Mouse (Mus musculus) forebrain, embryonic 16.5 days (tissue): ENCODE measurements around the gene Abca8a. TPM values are rescaled to one million over a fixed set of nuclear protein-coding genes. Genes with fewer than 3 reads are reported as not detected.
"Not testable (repeated sequence)": the region's sequence is repeated elsewhere in the genome, so short reads cannot be mapped to it uniquely, and the experiment has no call there.

ENCODE experiments used
- ATAC-seq: fragments of 200-750 bp; cut with Nextera tagmentation; 2 replicates; pipeline ENCODE4 v1.8.0; 2017; ENCODE audit warnings: mild to moderate bottlenecking, moderate library complexity
- H3K27ac ChIP-seq: fragments of 300-500 bp; sonication (generic); 2 replicates; pipeline ENCODE4 v1.5.1; 2014; ENCODE audit warnings: low read length, control low read depth
- H3K27me3 ChIP-seq: fragments of 300-500 bp; sonication (generic); replicated peaks from 2 replicates; pipeline ENCODE4 v1.6.1; 2014; ENCODE audit warnings: low read length; ENCODE audit not compliant: control insufficient read depth, insufficient read depth
- H3K36me3 ChIP-seq: fragments of 300-500 bp; sonication (generic); 2 replicates; pipeline ENCODE4 v1.6.1; 2014; ENCODE audit not compliant: control insufficient read depth, insufficient read depth
- H3K4me1 ChIP-seq: fragments of 300-500 bp; sonication (generic); replicated peaks from 2 replicates; pipeline ENCODE4 v1.6.1; 2014; ENCODE audit warnings: low read length; ENCODE audit not compliant: control insufficient read depth, insufficient read depth
- H3K4me2 ChIP-seq: fragments of 300-500 bp; sonication (generic); 2 replicates; pipeline ENCODE4 v1.6.1; 2014; ENCODE audit warnings: mild to moderate bottlenecking, low read length, control low read depth
- H3K4me3 ChIP-seq: fragments of 300-500 bp; sonication (generic); replicated peaks from 2 replicates; pipeline ENCODE4 v1.5.1; 2014; ENCODE audit warnings: mild to moderate bottlenecking, low read length, control low read depth
- H3K9ac ChIP-seq: fragments of 300-500 bp; sonication (generic); replicated peaks from 2 replicates; pipeline ENCODE4 v1.6.1; 2014; ENCODE audit warnings: low read depth, low read length, control low read depth
- H3K9me3 ChIP-seq: fragments of 300-500 bp; sonication (generic); 2 replicates; pipeline ENCODE4 v1.6.1; 2016; ENCODE audit warnings: low read length; ENCODE audit not compliant: control insufficient read depth
- WGBS: fragments of 180-500 bp; shearing (Covaris S2); extraction: QIAGEN DNeasy Blood & Tissue Kit; methylation state at CpG from one replicate; pipeline ENCODE4 v1.1.7; 2014; 5-methylcytosine and 5-hydroxymethylcytosine counted together
- polyA plus RNA-seq: library from polyadenylated mRNA; unstranded; fragments of >200 nt; fragmentation: Nextera tagmentation; extraction: Ambion mirVana; gene quantifications from 2 replicates; pipeline ENCODE4 v1.2.1, GENCODE M21; 2015

Gene Abca8a
- polyA plus RNA-seq, 1 experiment from 2014 or later: 1.8 TPM

DNA sequence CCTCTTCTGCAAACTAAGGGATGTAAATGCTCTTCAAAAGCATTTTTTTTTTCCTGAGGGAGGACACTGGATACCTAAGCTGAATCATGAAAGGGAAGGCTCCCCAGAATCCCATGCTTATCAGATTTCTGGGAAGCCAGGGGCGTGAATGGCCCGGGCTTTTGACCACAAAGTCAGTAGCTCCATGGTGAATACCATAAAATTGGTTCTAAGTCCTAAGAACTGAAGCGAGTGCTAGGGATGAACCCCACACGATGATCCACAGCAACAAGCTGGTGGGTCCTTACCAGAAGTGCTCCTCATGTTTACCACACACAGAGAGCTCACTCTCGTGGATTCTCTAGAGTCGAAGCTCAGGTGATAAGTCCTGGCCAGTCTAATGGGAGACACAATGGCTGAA, 101.8 kb downstream of the Abca8a start:
- no peaks in the 10 kb centered on the region for H3K9me3 ChIP-seq
- H3K4me3 ChIP-seq: no peak overlapping the region
- no peak for ATAC-seq
- 73% methylated on average over 6 of the region's 6 CpGs for WGBS
- peaks cover 5% of the 10 kb centered on the region for H3K4me1 ChIP-seq
- no peak overlapping the region for H3K4me2 ChIP-seq
- no peaks in the 10 kb centered on the region for H3K36me3 ChIP-seq
- no peaks in the 10 kb centered on the region for H3K27me3 ChIP-seq
- H3K27ac ChIP-seq: no peak overlapping the region
- H3K9ac ChIP-seq: no peak overlapping the region

DNA sequence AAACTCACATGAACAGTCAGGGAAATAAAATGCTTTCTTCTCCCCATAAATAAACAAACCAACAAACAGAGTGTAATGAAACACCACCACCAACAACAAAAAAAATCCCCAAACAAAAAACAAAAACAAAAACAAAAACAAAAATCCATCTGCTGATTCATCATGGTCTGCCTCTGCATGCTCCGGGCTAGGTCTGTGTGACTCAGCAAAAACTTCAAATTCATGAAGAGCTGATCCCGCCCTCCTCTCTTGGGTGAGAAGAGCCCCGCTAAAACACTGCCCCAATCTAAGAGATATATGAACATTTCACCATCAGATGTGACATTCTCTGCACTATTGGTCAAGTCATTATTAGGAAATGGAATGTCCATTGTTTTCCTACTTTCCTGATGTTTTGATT, 104.5 kb downstream of the Abca8a start:
- H3K27ac ChIP-seq: no peak overlapping the region
- no peaks in the 10 kb centered on the region for H3K36me3 ChIP-seq
- no peak overlapping the region for H3K4me2 ChIP-seq
- WGBS: 82% methylated on average over 3 of the region's 3 CpGs
- no peak overlapping the region for H3K9ac ChIP-seq
- no peaks in the 10 kb centered on the region for H3K9me3 ChIP-seq
- no peak for ATAC-seq
- H3K4me1 ChIP-seq: peaks cover 5% of the 10 kb centered on the region
- no peak overlapping the region for H3K4me3 ChIP-seq
- H3K27me3 ChIP-seq: no peaks in the 10 kb centered on the region

DNA sequence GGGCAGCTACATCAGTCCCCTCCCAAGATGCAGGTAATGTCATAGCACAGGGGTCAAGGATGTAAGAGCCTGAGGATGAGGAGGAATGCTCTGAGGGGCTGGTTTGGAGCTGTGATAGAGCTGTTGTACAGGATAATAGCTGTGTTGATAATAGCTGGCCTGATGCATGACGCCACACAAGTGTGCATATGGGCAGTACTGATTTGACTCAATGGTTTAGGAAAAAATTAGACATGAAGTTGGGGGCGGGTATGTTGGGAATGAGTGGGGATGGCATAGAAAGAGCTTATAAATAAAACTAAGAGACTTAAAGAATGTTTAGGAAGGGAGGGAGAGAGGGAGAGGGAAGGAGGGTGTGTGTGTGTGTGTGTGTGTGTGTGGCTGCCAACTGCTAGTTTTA, 105.5 kb downstream of the Abca8a start:
- H3K27ac ChIP-seq: no peak overlapping the region
- no peaks in the 10 kb centered on the region for H3K9me3 ChIP-seq
- no peak overlapping the region for H3K4me2 ChIP-seq
- H3K4me1 ChIP-seq: peaks cover 5% of the 10 kb centered on the region
- WGBS: 84% methylated on average over 2 of the region's 2 CpGs
- H3K4me3 ChIP-seq: no peak overlapping the region
- H3K36me3 ChIP-seq: no peaks in the 10 kb centered on the region
- H3K9ac ChIP-seq: no peak overlapping the region
- ATAC-seq: no peak
- H3K27me3 ChIP-seq: no peaks in the 10 kb centered on the region

GRCm38 (mm10) chr11:109988164-109988563, 107.6 kb downstream of the Abca8a start:
- Histone ChIP-seq H3K4me2 (no peak overlapping the region), H3K36me3 (no peaks in the 10 kb centered on the region), H3K9ac (no peak overlapping the region), H3K4me1 (no peaks in the 10 kb centered on the region), H3K27ac (no peak overlapping the region), H3K4me3 (no peak overlapping the region), H3K27me3 (no peaks in the 10 kb centered on the region), H3K9me3 (no peaks in the 10 kb centered on the region)
- 55% methylated on average over 1 of the region's 1 CpGs for WGBS
- no peak for ATAC-seq

- not testable (repeated sequence) for ATAC-seq, H3K4me3 ChIP-seq
Measured at GRCm38 (mm10) chr11:109987460-109988072, 108.2 kb downstream of the Abca8a start.

DNA sequence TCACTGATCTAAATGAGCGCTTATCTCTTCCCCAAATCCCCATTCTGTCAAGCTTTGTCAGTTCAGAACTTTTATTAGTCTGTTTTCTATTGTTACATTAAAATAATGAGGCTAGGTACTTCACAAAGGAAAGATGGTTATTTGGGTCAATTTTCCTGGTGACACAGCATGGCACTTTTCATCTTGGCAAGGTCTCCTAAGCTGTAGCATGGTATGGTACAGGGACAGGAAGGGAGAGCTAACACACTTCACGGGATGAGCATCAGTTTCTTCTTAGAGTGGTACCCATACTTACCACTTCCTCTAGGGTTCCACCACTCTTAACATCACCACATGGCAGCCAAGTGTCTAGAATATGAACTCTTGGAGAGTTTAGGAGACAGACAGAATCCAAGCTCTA, 113.9 kb downstream of the Abca8a start:
- no peak for ATAC-seq
- WGBS: 91% methylated on average over 2 of the region's 2 CpGs
- Histone ChIP-seq H3K36me3 (no peaks in the 10 kb centered on the region), H3K4me3 (no peak overlapping the region), H3K9me3 (no peaks in the 10 kb centered on the region), H3K9ac (no peak overlapping the region), H3K27me3 (no peaks in the 10 kb centered on the region), H3K4me2 (no peak overlapping the region), H3K4me1 (no peaks in the 10 kb centered on the region), H3K27ac (no peak overlapping the region)

More at GRCm38 (mm10) chr11:109987460-109988072, 108.2 kb downstream of the Abca8a start:
- not testable (repeated sequence) for H3K9me3 ChIP-seq, H3K9ac ChIP-seq, H3K27ac ChIP-seq, H3K4me2 ChIP-seq, H3K4me1 ChIP-seq, H3K27me3 ChIP-seq, H3K36me3 ChIP-seq
- WGBS: 43% methylated on average over 11 of the region's 11 CpGs

Other genes with a start within 250 kb of the Abca8a start
- 1.1 and 1.2 TPM in 2 replicates for gene Abca8b, start 100.1 kb downstream of the Abca8a start, polyA plus RNA-seq
- 2.5 and 3.8 TPM in 2 replicates for gene Abca9, start 72.2 kb upstream of the Abca8a start, polyA plus RNA-seq
- gene Abca6, start 155.8 kb upstream of the Abca8a start, polyA plus RNA-seq: 0.11 and 0.52 TPM in 2 replicates
- 8.2 and 8.4 TPM in 2 replicates for gene Abca5, start 241.7 kb upstream of the Abca8a start, polyA plus RNA-seq